Comparison of ENCODE assay signal across 1 mouse cellular context in genomic region chr8:84192023-84192422, GRCm38 (mm10).
TF ChIP-seq lines count a peak whose summit lies in the region.

No protein-coding gene starts in this region.

TF ChIP-seq in MEL, 35 proteins besides CTCF, POLR2A, EP300 and RAD21:
- TF ChIP-seq HCFC1 (IDR thresholded peaks at IDR 0.05; ENCODE audit: low read depth, low read length) (no peak), USF1 (IDR thresholded peaks at IDR 0.05; ENCODE audit: low read depth, low read length) (no peak), MXI1 (IDR thresholded peaks at IDR 0.05; ENCODE audit: low read depth, low read length) (no peak), E2F4 (IDR thresholded peaks at IDR 0.05; ENCODE audit: borderline replicate concordance, low read depth, low read length) (no peak), ZNF384 (IDR thresholded peaks at IDR 0.05; ENCODE audit: low read depth, low read length) (no peak), SMC3 (IDR thresholded peaks at IDR 0.05; ENCODE audit: low read depth, low read length) (no peak), UBTF (IDR thresholded peaks at IDR 0.05; ENCODE audit: borderline replicate concordance, insufficient read depth, low read depth, low read length) (no peak), ZMIZ1 (IDR thresholded peaks at IDR 0.05; ENCODE audit: low read depth, low read length) (no peak), TBP (IDR thresholded peaks at IDR 0.05; ENCODE audit: low read depth, low read length) (peak; percentile 51; the same call in 1 of the 2 replicates), MEF2A (IDR thresholded peaks at IDR 0.05; ENCODE audit: extremely low read depth, insufficient replicate concordance, low read depth, low read length, poor library complexity, severe bottlenecking) (no peak), NRF1 (IDR thresholded peaks at IDR 0.05; ENCODE audit: insufficient read depth, low read depth, low read length, poor library complexity, severe bottlenecking) (no peak), TCF12 (IDR thresholded peaks at IDR 0.05; ENCODE audit: low read depth, low read length) (no peak), MAFK (IDR thresholded peaks at IDR 0.05; ENCODE audit: borderline replicate concordance, low read depth, low read length) (no peak), USF2 (IDR thresholded peaks at IDR 0.05; ENCODE audit: borderline replicate concordance in 1 of 2, insufficient read depth in 1 of 2, low read depth in 1 of 2, low read length in 2 of 2) (no peak), MAX (IDR thresholded peaks at IDR 0.05; ENCODE audit: low read length) (no peak), ZC3H11A (IDR thresholded peaks at IDR 0.05; ENCODE audit: low read depth, low read length) (no peak), GATA1 (IDR thresholded peaks at IDR 0.05; ENCODE audit: low read depth, low read length) (no peak), BHLHE40 (IDR thresholded peaks at IDR 0.05; ENCODE audit: borderline replicate concordance, low read depth, low read length) (no peak), ZKSCAN1 (IDR thresholded peaks at IDR 0.05; ENCODE audit: low read depth, low read length) (no peak), SIN3A (IDR thresholded peaks at IDR 0.05; ENCODE audit: low read length) (no peak), ETS1 (IDR thresholded peaks at IDR 0.05; ENCODE audit: low read depth, low read length) (peak; percentile 87), POLR2AphosphoS2 (IDR thresholded peaks at IDR 0.05; ENCODE audit: low read length) (no peak), POLR2AphosphoS5 (IDR thresholded peaks at IDR 0.05; ENCODE audit: borderline replicate concordance, low read depth, low read length) (no peak), ELF1 (IDR thresholded peaks at IDR 0.05; ENCODE audit: low read depth, low read length) (no peak), KAT2A (conservative IDR thresholded peaks at IDR 0.05; ENCODE audit: low read depth, low read length) (no peak), CHD2 (IDR thresholded peaks at IDR 0.05; ENCODE audit: low read length) (peak; percentile 18; the same call in 1 of the 2 replicates), NELFE (IDR thresholded peaks at IDR 0.05; ENCODE audit: low read depth, low read length) (peak; percentile 9; the same call in 1 of the 2 replicates), MAZ (IDR thresholded peaks at IDR 0.05; ENCODE audit: low read depth, low read length) (peak; percentile 29; the same call in 1 of the 2 replicates), MYB (IDR thresholded peaks at IDR 0.05; ENCODE audit: low read depth, low read length) (no peak), JUND (IDR thresholded peaks at IDR 0.05; ENCODE audit: low read depth, low read length) (peak; percentile 85), TAL1 (IDR thresholded peaks at IDR 0.05; ENCODE audit: low read length) (no peak), GABPA (IDR thresholded peaks at IDR 0.05; ENCODE audit: low read depth, low read length) (no peak), RCOR1 (IDR thresholded peaks at IDR 0.05; ENCODE audit: low read depth, low read length) (no peak), MYC (IDR thresholded peaks at IDR 0.05; ENCODE audit: low read depth, low read length) (no peak), CHD1 (IDR thresholded peaks at IDR 0.05; ENCODE audit: low read depth, low read length) (no peak)
